Mouse (Mus musculus) CH12.LX (cell line): Measurements from ENCODE around the gene Ccdc8.

Experiments used
- CTCF ChIP-seq, 2 experiments: IDR thresholded peaks in 1 of 2; conservative IDR thresholded peaks in 1 of 2; 2 replicates each; pipeline ENCODE4 v1.5.1; 2011 to 2012; ENCODE audit warnings: low read depth in 2 of 2, low read length in 2 of 2, improper control_type of control experiment in 1 of 2, inconsistent platforms in 1 of 2, mild to moderate bottlenecking in 1 of 2, moderate library complexity in 1 of 2
- EP300 ChIP-seq: IDR thresholded peaks from 2 replicates; pipeline ENCODE4 v1.6.1; 2011; ENCODE audit warnings: low read length, improper control_type of control experiment
- POLR2A ChIP-seq: IDR thresholded peaks from 2 replicates; pipeline ENCODE4 v1.6.1; 2011; ENCODE audit warnings: low read depth, mild to moderate bottlenecking, improper control_type of control experiment, low read length
- ZNF384 ChIP-seq: IDR thresholded peaks from 2 replicates; pipeline ENCODE4 v1.6.1; 2012; ENCODE audit warnings: low read depth, low read length, improper control_type of control experiment, inconsistent platforms

DNA sequence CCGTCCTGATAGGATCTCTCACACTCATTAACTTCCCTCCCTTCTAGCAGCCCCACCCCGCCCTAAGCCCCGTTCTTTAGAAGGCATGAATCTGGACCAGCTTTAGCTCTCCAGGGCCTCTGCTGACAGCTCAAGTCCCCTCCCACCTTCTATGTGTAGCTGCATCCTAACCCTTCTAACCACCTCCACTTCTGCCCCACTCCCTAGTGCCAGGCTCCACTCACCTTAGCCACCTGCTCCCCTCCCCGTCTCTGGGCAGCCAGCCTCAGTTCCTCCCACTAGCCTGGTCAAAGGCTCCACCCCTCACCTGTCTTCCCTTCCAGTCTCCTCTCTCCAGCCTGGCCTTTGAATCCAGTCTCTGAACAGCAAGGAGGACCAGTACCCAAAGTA lies 33.0 kb downstream of the Ccdc8 start:
- TF ChIP-seq CTCF (conservative IDR thresholded peaks at IDR 0.05 in 1 of 2, IDR thresholded peaks at IDR 0.05 in 1 of 2; ENCODE audit: low read depth in 2 of 2, low read length in 2 of 2): no peak
- TF ChIP-seq EP300: no peak
- TF ChIP-seq POLR2A: no peak
- no peak for TF ChIP-seq ZNF384
